Mouse (Mus musculus) small intestine, adult 2 months (tissue): ENCODE data around the gene Schip1. TPM values are rescaled to one million over a fixed set of nuclear protein-coding genes. Genes with fewer than 3 reads are reported as not detected.

Experiments
- H3K27ac ChIP-seq: fragments of 200-500 bp; 2 replicates; pipeline ENCODE4 v1.5.1; 2012; ENCODE audit warnings: low read depth, low read length, control low read depth, inconsistent platforms; ENCODE audit not compliant: insufficient read depth
- H3K27me3 ChIP-seq: fragments of 200-500 bp; 2 replicates; pipeline ENCODE4 v1.6.1; 2012; ENCODE audit warnings: mild to moderate bottlenecking, moderate library complexity, low read length, inconsistent platforms; ENCODE audit not compliant: control insufficient read depth, insufficient read depth
- H3K36me3 ChIP-seq: fragments of 200-500 bp; 2 replicates; pipeline ENCODE4 v1.6.1; 2012; ENCODE audit warnings: mild to moderate bottlenecking, low read length, control low read depth, inconsistent platforms; ENCODE audit not compliant: control insufficient read depth, insufficient read depth
- H3K4me1 ChIP-seq: fragments of 200-500 bp; 2 replicates; pipeline ENCODE4 v1.6.1; 2012; ENCODE audit warnings: low read length, inconsistent platforms, mixed read lengths; ENCODE audit not compliant: control insufficient read depth, insufficient read depth, insufficient read length
- H3K4me3 ChIP-seq: fragments of 200-500 bp; 2 replicates; pipeline ENCODE4 v1.5.1; 2012; ENCODE audit warnings: low read depth, mild to moderate bottlenecking, control low read depth, inconsistent platforms, low read length, moderate library complexity
- CTCF ChIP-seq: fragments of 200-500 bp; IDR thresholded peaks from 2 replicates; pipeline ENCODE4 v1.5.1; 2012; ENCODE audit warnings: low read depth, mild to moderate bottlenecking, control low read depth, inconsistent platforms, low read length, moderate library complexity, mixed read lengths; ENCODE audit not compliant: insufficient replicate concordance, insufficient read length; ENCODE audit errors: extremely low read depth
- POLR2A ChIP-seq: fragments of 200-500 bp; IDR thresholded peaks from 2 replicates; pipeline ENCODE4 v1.6.1; 2012; ENCODE audit warnings: low read depth, mild to moderate bottlenecking, control low read depth, inconsistent platforms, low read length, moderate library complexity
- WGBS: fragments of 180-500 bp; shearing (Covaris S2); methylation state at CpG from one replicate; pipeline ENCODE4 v1.1.7; 2018; 5-methylcytosine and 5-hydroxymethylcytosine counted together
- polyA plus RNA-seq: library from polyadenylated mRNA; depleted of rRNA; stranded (reverse); fragments of >200 nt; gene quantifications from 2 replicates; pipeline ENCODE4 v1.2.3, GENCODE M21; 2012

Schip1 gene
- polyA plus RNA-seq, 1 experiment: 5.0 TPM

DNA sequence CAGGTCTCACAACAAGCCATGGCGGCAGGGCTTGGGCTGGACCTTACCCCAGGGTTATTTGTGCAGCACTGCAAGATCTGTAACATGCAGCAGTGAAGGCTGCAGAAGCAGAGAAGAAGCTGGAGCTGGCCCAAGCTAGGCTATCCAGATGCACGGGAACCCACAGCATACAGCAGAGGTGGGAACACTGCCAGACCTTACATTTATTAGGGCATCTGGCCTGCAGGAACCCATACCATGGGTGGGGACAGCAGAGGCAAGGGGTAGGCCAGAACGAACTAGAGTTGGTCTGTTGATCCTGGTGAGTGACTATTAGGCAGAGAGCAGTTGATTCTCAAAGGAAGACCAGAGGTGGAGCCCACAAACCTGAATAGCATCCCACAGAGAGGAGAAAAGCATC, 178.6 kb downstream of the Schip1 start:
- H3K4me1 ChIP-seq: no peaks in the 10 kb centered on the region
- no peaks in the 10 kb centered on the region for H3K36me3 ChIP-seq
- TF ChIP-seq CTCF: no peak
- 57% methylated on average over 3 of the region's 3 CpGs for WGBS
- H3K27ac ChIP-seq: no peak overlapping the region
- no peaks in the 10 kb centered on the region for H3K27me3 ChIP-seq
- no peak overlapping the region for H3K4me3 ChIP-seq

DNA sequence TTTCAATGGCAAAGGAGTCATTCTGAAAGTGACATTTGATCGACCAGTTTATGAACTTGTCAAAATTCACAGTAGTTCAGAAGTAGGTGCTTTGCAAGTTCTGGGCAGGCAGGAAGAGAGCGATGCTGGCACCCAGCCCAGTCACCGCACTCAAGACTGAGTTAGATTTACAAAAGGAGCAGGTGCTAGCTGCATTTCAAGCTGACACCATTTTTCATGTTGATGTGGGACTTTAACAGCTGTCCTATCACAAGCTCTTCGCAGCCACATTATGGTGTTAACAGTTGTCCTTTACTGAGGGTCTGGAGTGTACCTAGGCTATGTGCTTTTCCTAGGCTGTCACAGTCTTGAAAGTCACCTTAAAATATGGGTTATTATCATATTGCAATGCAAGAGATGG, 181.6 kb downstream of the Schip1 start:
- Histone ChIP-seq H3K4me1 (no peaks in the 10 kb centered on the region), H3K36me3 (no peaks in the 10 kb centered on the region), H3K27ac (no peak overlapping the region), H3K4me3 (no peak overlapping the region), H3K27me3 (no peaks in the 10 kb centered on the region)
- WGBS: 73% methylated on average over 4 of the region's 4 CpGs
- TF ChIP-seq CTCF (no peak), POLR2A (no peak)

DNA sequence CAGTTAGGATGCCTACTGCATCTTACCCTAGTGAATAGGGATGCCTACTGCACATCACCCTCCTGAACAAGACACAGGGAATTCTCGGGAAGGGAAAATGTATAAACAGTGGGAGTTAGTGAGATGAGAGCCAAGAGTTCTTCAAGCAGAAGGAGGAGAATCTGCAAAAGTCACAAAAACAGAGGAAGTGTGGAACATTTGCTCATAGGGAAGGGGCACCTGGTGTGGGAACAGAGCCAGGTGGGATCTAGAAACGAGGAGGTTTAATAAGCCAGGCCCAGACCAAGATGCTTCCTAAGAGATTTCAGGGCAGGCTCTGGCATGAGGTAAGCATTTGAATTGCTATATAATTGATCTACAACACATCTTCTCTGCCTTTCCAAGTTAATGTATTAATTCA, 186.0 kb downstream of the Schip1 start:
- no peaks in the 10 kb centered on the region for H3K36me3 ChIP-seq
- H3K4me3 ChIP-seq: no peak overlapping the region
- no peak overlapping the region for H3K27ac ChIP-seq
- no peaks in the 10 kb centered on the region for H3K4me1 ChIP-seq
- no peaks in the 10 kb centered on the region for H3K27me3 ChIP-seq
- TF ChIP-seq CTCF: no peak
- 53% methylated on average over 2 of the region's 2 CpGs for WGBS

DNA sequence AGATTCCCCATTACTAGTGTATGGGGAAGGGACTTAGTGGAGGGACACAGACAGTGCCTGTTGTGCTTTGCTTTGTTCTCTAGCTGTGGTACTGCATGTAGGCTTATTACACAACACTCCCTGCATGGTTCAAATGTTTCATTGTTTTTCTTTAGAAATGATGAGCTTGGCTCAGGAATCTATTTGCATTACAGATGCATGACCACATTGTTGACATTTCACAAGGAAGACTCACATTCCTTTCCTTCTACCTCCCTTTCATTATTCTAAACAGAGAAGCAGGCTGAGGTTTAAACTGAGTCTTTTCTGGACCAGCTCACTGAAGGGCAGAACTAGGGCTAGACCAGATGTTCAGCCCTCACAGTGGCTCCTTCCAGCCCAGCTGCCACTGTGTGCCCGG, 187.7 kb downstream of the Schip1 start:
- no peaks in the 10 kb centered on the region for H3K36me3 ChIP-seq
- H3K27me3 ChIP-seq: no peaks in the 10 kb centered on the region
- no peaks in the 10 kb centered on the region for H3K4me1 ChIP-seq
- no peak for TF ChIP-seq POLR2A
- TF ChIP-seq CTCF: no peak
- H3K27ac ChIP-seq: no peak overlapping the region
- no peak overlapping the region for H3K4me3 ChIP-seq
- 61% methylated on average over 1 of the region's 1 CpGs for WGBS

DNA sequence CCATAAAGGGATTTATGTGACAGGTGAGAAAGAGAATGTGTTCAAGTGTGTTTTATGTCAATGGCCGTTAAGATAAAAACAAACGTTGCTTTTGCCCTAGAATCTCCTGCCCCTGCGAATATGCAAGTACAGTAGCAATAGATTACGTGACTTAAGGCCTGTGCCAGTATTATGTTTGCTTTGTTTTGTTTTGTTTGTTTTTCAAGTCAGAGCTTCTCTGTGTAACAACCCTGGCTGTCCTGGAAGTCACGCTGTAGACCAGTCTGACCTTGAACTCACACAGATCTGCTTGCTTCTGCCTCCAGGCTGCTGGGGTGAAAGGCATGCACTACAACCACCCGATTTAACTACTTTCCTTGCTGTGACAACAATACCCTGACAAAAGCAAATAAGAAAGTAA, 197.7 kb downstream of the Schip1 start:
- H3K27ac ChIP-seq: no peak overlapping the region
- TF ChIP-seq POLR2A (no peak), CTCF (no peak)
- no peaks in the 10 kb centered on the region for H3K36me3 ChIP-seq
- H3K27me3 ChIP-seq: no peaks in the 10 kb centered on the region
- H3K4me1 ChIP-seq: no peaks in the 10 kb centered on the region
- H3K4me3 ChIP-seq: no peak overlapping the region
- WGBS: 34% methylated on average over 6 of the region's 6 CpGs

DNA sequence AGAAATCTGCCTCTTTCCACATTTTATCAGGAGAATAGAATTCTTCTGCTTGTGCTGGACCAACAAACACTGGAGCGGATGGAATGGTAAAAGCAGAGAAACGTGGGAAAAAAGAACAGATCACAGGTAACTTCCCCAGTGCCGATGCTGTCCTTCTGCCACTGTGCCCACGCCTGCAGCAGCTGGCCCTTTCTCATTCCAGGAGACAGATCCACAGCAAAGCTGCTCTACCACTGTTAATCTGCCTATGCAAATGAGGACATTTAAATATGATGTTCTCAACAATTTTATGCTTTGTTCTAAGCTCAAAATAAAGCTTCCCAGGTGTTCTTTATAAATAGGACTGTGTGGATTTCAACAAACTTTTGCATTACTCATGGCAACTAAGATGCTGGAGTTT, 203.3 kb downstream of the Schip1 start:
- WGBS: 76% methylated on average over 4 of the region's 4 CpGs
- Histone ChIP-seq H3K4me1 (no peaks in the 10 kb centered on the region), H3K27ac (no peak overlapping the region), H3K27me3 (no peaks in the 10 kb centered on the region), H3K36me3 (no peaks in the 10 kb centered on the region), H3K4me3 (no peak overlapping the region)
- TF ChIP-seq CTCF (no peak), POLR2A (no peak)

DNA sequence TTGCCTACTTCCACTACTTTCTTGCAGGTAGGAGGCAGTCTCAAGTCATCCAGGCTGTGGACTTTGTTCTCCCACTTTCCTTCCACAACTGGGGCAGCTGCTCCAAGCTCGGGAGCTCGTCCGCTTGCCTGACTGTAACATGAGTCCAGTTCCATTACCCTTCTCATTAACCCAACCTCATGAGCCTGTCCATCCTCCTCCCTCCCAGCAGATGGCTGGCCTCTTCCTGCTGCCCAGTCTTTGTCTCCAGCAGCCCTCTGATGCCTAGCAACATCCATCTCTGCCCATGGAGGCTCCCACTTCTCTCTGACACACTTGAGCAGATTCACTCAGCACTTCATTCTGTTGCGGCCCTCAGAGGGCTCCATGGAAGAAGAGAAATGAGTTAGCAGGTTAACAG, 204.6 kb downstream of the Schip1 start:
- 78% methylated on average over 4 of the region's 4 CpGs for WGBS
- no peaks in the 10 kb centered on the region for H3K27me3 ChIP-seq
- H3K36me3 ChIP-seq: no peaks in the 10 kb centered on the region
- no peak overlapping the region for H3K4me3 ChIP-seq
- no peak for TF ChIP-seq CTCF
- no peak for TF ChIP-seq POLR2A
- no peaks in the 10 kb centered on the region for H3K4me1 ChIP-seq
- no peak overlapping the region for H3K27ac ChIP-seq

DNA sequence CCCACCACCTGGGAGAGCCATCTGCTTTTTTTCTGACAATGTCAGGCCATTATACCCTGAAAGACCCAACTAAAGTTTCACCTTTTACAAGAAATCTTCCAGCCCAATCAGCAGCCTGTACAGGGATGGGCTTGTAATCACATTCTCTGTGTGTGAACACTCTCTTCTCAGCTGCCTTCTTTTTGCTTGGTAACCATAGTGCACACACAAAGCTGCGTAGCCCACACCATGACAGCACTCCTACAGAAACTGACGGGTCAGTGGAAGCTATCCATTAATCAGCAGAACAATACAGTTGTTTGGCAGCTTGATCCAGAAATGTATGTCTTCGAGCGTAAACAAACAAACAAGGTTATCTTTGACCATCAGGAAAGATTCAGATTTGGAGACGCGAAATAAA, 205.6 kb downstream of the Schip1 start:
- TF ChIP-seq CTCF: no peak
- TF ChIP-seq POLR2A: no peak
- WGBS: 78% methylated on average over 6 of the region's 6 CpGs
- no peaks in the 10 kb centered on the region for H3K4me1 ChIP-seq

More for the DNA sequence above, 205.6 kb downstream of the Schip1 start:
- Histone ChIP-seq H3K27ac (no peak overlapping the region), H3K27me3 (no peaks in the 10 kb centered on the region), H3K36me3 (no peaks in the 10 kb centered on the region), H3K4me3 (no peak overlapping the region)
